Mouse (Mus musculus) E14TG2a.4 (cell line): ENCODE data around the gene Baiap2l2.
"Not testable (repeated sequence)": the region's sequence is repeated elsewhere in the genome, so short reads cannot be mapped to it uniquely, and the experiment has no call there.

Source experiments
- H3K27me3 ChIP-seq: 2 replicates; pipeline ENCODE4 v1.6.1; 2014; ENCODE audit warnings: low read length, control low read depth; ENCODE audit not compliant: insufficient read depth
- H3K36me3 ChIP-seq: 2 replicates; pipeline ENCODE4 v1.6.1; 2014; ENCODE audit warnings: low read length, control low read depth; ENCODE audit not compliant: insufficient read depth
- H3K4me1 ChIP-seq: replicated peaks from 2 replicates; pipeline ENCODE4 v1.6.1; 2014; ENCODE audit warnings: low read depth, low read length, control low read depth
- H3K4me3 ChIP-seq: replicated peaks from 2 replicates; pipeline ENCODE4 v1.5.1; 2014; ENCODE audit warnings: mild to moderate bottlenecking, low read length
- H3K9me3 ChIP-seq: 2 replicates; pipeline ENCODE4 v1.6.1; 2014; ENCODE audit warnings: low read length, control low read depth
- CTCF ChIP-seq: conservative IDR thresholded peaks from 2 replicates; pipeline ENCODE4 v1.5.1; 2014; ENCODE audit warnings: low read length
- NANOG ChIP-seq: IDR thresholded peaks from 2 replicates; pipeline ENCODE4 v1.6.1; 2014; ENCODE audit warnings: borderline replicate concordance, low read length, mixed read lengths
- POU5F1 ChIP-seq: IDR thresholded peaks from 2 replicates; pipeline ENCODE4 v1.6.1; 2014; ENCODE audit warnings: low read length, borderline replicate concordance

Baiap2l2 gene

DNA sequence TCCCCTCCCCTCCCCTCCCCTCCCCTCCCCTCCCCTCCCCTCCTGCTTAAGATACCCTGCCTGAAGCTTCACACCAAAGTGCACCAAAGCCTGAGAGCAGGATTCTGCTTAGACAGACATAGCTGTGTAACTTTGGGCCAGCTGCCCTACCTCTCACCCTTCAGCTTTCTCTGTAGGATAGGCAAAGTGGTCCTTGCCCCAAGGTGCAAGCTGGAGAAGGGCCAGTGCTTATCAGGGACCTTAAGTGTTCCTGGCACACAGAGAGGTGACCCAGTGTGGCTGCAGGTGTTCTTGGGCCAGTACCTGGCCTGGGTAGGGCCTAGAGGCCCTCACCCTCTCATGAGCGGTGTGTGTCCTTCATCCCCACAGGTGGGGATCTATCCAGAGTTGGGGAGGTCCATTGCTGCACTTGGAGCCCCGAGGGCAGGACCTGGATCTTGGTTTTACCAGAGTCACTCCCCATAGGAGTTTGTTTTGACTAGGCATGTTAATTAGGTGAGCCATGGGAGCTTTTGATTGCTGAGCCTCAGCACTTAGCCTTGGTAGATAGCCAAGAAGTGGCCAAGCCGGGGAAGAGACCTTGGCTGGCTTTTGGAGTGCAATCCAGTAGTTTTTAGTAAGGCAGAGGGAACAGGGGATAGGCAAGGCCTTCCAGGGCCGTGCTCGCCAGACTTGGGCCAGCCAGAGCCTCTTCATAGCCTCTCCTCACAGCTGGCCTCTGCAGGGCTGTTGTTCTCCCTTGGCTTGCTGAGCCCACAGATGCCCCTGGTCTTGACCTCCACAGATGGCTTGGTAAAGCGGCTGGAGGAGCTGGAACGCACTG lies 41.1 kb downstream of the Baiap2l2 start:
- H3K36me3 ChIP-seq: peaks cover 94% of the 10 kb centered on the region
- no peak overlapping the region for H3K4me3 ChIP-seq
- peaks cover 39% of the 10 kb centered on the region for H3K4me1 ChIP-seq
- TF ChIP-seq NANOG (no peak), POU5F1 (no peak), CTCF (no peak)
- H3K27me3 ChIP-seq: no peaks in the 10 kb centered on the region
- no peaks in the 10 kb centered on the region for H3K9me3 ChIP-seq

DNA sequence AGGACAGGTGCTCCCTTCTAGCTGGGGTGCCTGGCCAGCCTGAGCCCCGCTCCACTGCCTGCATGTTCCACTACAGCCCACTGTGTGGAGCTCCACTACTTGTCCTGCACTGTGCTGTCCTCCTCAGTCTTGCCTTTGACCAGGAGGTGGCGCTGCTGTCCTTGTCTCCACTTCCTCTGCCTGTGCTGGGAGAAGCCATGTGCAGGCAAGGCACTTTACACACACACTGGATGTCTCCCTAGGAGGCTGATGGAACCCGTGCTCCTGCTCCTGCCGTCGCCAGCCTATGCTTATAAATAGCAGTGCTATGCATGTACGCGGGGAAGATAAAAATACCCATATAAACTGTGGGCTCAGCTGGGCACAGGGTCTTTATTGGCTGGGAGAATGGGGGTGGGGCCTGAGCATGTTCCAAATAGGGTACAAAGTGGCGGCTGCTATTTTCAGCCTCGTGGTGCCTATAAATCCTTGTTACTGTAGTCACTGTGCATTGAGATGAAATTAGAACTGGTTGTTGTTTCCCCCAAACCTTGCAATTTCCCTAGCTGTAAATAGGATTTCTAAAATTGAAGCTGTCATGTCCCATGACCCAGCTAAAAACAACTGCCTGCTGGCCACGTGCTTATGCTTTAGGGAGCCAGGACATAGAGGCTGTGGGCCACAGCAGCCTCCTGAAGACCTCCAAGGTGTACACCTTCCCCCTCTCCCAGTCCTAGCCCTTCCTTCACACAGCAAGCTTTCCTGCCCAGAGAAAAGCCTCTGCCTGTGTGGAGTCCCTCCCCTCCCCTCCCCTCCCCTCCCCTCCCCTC lies 41.9 kb downstream of the Baiap2l2 start:
- Histone ChIP-seq H3K4me3 (0 out of 2 replicates have a peak overlapping the region, but pooled peaks have one; percentile 13), H3K9me3 (no peaks in the 10 kb centered on the region), H3K27me3 (no peaks in the 10 kb centered on the region), H3K36me3 (peaks cover 94% of the 10 kb centered on the region), H3K4me1 (peaks cover 34% of the 10 kb centered on the region)
- TF ChIP-seq POU5F1: no peak
- TF ChIP-seq CTCF: peak; percentile 86

DNA sequence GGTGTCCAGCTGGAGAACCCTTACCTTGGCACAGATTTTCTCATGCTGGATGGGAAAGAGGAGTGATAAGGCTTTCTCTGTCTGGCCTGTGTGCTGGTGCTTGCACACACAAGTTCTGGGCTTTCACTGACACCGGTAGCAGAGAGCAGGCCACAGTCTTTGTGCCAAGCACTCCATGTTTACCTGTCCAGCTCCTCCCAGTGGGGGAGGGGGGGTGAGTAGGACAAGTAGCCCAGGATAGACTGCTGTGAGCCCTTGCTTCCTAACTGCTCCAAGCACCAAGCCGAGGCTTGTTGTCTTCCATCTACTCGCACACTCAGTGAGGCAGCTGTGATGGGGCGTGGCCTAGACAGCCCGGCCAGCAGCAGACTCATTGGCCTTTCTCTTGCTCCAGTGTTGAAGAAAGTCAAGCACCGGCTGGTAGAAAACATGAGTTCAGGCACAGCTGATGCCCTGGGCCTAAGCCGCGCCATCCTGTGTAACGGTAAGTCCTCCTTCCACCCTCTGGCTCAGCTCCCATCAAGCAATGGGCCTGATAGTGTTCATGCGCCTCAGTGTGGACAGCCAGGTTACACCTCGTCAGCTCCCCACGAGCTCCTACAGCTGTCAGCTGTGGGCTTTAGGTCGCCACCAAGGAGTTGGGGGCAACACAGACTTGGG lies 42.6 kb downstream of the Baiap2l2 start:
- no peak overlapping the region for H3K4me3 ChIP-seq
- H3K36me3 ChIP-seq: peaks cover 94% of the 10 kb centered on the region
- peaks cover 27% of the 10 kb centered on the region for H3K4me1 ChIP-seq
- no peaks in the 10 kb centered on the region for H3K9me3 ChIP-seq
- no peak for TF ChIP-seq NANOG
- TF ChIP-seq POU5F1: no peak
- TF ChIP-seq CTCF: no peak
- H3K27me3 ChIP-seq: no peaks in the 10 kb centered on the region

DNA sequence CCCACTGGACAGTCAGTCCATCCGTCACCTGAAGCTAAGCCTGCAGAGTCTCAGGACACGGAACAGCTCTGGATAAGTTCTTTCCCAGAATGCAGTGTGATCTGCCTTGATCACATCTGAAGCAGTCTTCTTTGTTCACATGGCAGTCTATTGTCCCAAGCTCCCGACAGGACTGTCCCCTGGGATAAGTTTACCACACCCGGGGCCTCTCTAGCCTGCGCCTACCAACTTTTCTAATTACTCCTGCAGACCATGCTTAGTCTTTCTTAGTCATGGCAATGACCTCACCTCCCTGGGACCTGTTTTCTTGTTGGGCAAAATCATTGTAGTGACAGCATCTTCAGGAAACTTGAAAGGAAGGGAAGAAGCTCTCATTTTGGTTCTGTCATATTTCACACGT lies 47.3 kb downstream of the Baiap2l2 start:
- Histone ChIP-seq H3K36me3 (peaks cover 97% of the 10 kb centered on the region), H3K4me3 (no peak overlapping the region), H3K4me1 (peaks cover 16% of the 10 kb centered on the region), H3K27me3 (no peaks in the 10 kb centered on the region), H3K9me3 (no peaks in the 10 kb centered on the region)
- TF ChIP-seq CTCF: no peak
- no peak for TF ChIP-seq POU5F1
- no peak for TF ChIP-seq NANOG

DNA sequence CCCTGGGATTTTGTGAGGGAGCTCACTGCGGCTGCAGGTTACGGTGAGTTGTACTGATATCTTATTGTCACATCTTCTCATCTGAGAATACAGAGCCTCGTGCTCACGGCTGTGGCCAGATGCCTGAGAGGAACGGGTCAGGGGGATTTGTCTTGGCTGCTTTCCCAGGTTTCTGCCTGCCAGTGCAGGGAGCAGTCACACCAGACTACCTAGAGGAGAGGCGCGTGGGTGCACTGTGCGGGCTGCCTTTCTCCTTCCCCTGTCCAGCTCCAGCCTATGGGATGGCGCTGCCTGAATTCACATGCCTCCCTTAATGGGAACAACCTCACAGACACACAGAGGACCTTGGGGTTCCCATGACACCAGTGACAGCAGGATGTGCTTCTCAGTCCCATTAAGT lies 50.1 kb downstream of the Baiap2l2 start:
- TF ChIP-seq NANOG (no peak), POU5F1 (no peak), CTCF (no peak)

DNA sequence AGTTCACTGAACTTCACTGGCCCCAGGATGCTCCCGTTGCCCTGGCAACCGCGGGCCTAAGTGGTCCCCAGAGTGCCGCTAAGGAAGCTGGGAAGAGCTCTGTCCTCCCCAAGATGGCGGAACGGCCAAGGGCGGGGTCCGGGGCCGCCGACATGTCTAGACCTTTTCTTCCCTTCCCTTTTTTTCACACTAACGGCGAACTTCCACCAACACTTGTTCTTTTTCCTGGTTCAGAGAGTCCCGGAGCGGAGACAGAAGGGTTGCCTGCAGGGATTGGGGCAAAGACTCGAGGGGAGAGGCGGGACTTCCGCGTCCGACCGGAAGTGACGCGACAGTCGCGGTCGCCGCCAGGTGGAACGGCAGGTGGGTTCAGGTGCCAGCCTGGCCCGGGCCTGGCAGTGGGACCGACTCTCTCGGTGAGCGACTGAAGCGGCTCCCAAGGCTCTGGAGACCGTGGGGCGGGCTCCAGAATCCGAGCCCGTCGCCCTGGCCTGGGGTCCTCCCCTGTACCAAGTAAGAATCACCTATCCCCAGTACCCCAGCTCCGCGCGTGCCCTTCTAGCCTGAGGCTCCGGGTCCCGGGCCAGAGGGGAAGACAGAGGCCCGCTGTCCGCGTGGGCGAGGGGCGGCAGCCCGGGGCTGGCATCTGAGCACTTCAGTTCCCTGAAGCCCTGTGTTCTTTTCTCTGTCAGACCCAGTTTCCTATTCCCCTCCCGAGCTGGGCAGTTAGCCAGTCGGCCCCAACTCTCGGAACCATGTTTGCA lies 56.1 kb downstream of the Baiap2l2 start, which contains the start of the genes Pick1 and Gm49486:
Pick1 (plus strand) TSS at position 116 of the 764 bp plus-strand sequence.
Gm49486 (plus strand) TSS at position 334 of the 764 bp plus-strand sequence.
- Histone ChIP-seq H3K36me3 (peaks cover 39% of the 10 kb centered on the region), H3K27me3 (no peaks in the 10 kb centered on the region), H3K4me1 (peaks cover 31% of the 10 kb centered on the region), H3K9me3 (no peaks in the 10 kb centered on the region), H3K4me3 (peak within 1 kb of the TSS; percentile 97)
- TF ChIP-seq POU5F1 (no peak), CTCF (no peak), NANOG (no peak)

More for the DNA sequence above, 50.1 kb downstream of the Baiap2l2 start:
- no peaks in the 10 kb centered on the region for H3K9me3 ChIP-seq
- H3K4me1 ChIP-seq: peaks cover 21% of the 10 kb centered on the region
- no peaks in the 10 kb centered on the region for H3K27me3 ChIP-seq
- H3K36me3 ChIP-seq: peaks cover 99% of the 10 kb centered on the region
- no peak overlapping the region for H3K4me3 ChIP-seq

DNA sequence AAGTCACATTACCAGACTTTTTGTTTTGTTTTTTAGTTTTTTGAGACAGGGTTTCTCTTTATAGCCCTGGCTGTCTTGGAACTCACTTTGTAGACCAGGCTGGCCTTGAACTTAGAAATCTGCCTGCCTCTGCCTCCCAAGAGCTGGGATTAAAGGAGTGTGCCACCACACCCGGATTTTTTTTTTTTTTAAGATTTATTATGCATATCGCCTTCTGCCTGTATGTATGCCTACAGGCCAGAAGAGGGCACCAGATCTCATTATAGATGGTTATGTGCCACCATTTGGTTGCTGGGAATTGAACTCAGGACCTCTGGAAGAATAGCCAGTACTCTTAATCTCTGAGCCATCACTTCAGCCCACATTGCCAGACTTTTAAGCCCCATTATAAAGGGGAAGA lies 59.6 kb downstream of the Baiap2l2 start:
- not testable (repeated sequence) for H3K9me3 ChIP-seq, H3K36me3 ChIP-seq, H3K4me3 ChIP-seq, H3K27me3 ChIP-seq
- H3K4me1 ChIP-seq: peaks cover 38% of the 10 kb centered on the region
- TF ChIP-seq CTCF: 0 out of 2 replicates have a peak, but pooled peaks have one; percentile 19

DNA sequence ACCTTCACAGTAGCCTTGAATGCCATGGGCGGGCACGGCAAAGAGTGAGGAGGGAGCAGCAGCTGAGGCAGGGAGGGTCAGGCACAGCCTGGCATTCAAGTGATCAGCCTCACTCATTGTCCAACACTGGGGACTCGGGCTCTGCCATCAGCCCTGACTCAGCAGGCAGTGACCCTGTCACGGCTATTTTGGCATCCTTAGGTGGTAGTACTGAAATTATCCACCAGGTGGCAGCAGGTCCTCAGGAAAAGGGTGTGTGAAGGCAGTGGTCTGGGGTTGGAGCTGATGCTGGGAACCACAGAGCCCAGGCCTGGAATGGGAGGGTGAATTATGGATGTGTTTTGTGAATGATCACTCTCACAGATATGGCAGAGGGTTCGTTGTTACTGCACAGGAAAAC lies 60.7 kb downstream of the Baiap2l2 start:
- Histone ChIP-seq H3K4me3 (no peak overlapping the region), H3K36me3 (no peaks in the 10 kb centered on the region), H3K9me3 (no peaks in the 10 kb centered on the region), H3K27me3 (no peaks in the 10 kb centered on the region), H3K4me1 (peaks cover 27% of the 10 kb centered on the region)
- TF ChIP-seq CTCF (peak; percentile 80), NANOG (no peak), POU5F1 (no peak)
